Mouse (Mus musculus) spleen, postnatal 10 days (tissue): Measurements from ENCODE around the gene Sytl2.

Experiments
- DNase-seq, 2 experiments: peaks; one replicate each; pipeline ENCODE4 v3.0.0; 2021 to 2022; ENCODE audit warnings: low spot score in 2 of 2

The Sytl2 gene

DNA sequence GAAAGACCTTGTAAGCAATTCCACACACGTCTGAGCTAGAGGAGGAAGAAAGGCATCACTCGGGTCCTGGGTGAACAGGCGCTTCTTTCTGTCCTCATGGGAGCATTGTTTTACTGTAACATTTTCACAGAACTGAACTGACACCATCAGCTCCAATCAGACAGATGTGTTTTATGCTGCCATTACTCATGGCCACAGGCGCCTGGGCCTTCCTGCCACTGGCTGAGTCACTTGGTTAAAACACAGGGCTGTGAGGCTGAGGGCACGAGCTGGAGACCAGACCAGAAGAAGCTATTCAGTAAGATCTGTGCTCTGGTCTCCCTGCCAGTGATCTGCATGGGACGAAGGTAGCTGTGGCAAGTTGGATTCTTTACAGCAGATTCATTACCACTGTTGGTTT, 6.0 kb downstream of the Sytl2 start:
- DNase-seq: no peak

DNA sequence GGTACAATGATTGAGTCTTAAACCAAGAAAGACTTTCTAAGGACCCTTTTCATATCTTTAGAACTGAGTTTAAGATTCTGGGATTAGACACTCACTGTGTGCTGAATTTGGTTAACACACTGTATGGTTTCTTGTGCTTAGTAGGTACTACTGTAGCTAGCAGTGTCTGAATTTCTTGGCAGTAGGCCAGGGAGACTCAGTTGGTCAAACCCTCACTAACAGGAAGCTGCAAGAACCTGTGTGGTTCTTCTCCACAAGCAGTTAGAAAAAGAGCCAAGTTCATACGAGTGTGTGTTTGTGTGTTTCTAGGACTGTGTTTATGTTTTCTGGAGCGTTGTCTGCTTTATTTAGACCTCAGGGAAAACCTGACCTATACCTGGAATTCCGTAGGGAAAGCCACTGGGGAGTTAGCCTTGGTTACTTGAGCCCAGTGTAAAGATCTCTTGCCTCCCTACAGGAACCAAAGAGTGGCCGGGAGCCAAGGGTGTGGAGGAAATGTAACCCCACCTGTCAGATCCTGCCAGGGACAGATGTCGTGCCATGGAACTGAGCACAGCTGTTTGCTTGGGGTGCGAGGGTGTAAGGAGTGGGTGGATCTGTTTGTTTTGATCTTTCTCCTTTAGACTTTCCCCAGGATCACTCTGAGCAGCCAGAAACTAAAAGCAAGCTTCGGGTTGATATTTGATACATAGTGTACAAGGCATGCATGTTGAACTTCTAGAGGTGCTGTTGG, 10.3 kb downstream of the Sytl2 start:
- DNase-seq: no peak

DNA sequence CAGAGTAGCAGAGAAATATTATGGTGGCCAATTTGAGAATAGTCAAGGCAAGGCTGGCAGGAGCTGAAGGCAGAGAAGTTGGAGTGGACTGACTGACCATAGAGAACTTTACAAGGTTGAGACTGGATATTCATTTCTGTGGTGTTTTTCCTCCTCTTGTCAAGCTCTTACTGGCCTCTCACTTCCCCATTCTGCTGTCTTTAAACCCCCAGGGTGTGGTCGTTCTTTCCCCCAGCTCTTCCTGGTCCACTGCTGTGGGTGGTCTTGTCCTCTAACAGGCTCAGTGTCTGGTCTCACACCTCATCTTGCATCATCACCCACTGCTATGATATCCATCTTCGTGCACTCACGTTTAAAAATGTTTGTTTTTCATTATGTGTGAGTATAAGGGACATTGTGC, 11.4 kb downstream of the Sytl2 start:
- DNase-seq: no peak

DNA sequence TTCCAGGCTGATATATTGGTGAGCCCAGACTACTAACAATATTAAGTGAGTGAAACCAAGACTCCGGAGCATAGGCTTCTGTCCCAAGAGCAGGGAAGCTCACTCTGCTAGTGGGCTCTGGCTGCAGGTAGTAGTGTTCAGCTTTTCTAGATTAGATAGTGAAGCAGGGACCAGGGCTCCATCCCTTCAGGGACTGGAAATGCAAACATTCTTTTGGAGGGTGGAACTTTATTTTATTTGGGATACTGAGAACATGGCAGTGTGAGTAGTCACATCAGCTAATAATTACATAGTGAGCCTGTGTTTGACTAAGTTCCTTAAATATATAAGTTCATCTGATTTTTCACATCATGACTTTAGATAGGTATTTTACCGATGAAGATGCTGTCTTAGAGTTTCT, 14.8 kb downstream of the Sytl2 start:
- DNase-seq: no peak

DNA sequence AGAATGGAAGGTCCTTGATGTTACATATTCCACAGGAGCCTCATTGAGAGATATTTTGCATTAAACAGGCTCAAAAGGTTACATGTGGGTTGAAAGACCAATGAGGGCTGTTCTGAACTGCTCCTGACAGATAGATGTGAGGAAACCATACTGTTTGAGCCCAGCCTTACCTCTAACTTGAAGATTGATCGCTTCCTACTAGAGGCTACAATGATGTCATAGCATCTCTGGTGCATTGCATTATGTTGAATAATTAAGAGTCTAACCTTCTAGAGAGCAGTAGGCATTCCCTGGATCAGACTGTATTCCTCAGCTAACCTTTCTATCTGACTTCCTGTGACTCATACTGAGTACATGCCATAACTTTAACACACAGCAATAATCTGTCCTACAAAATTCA, 17.4 kb downstream of the Sytl2 start:
- no peak for DNase-seq

DNA sequence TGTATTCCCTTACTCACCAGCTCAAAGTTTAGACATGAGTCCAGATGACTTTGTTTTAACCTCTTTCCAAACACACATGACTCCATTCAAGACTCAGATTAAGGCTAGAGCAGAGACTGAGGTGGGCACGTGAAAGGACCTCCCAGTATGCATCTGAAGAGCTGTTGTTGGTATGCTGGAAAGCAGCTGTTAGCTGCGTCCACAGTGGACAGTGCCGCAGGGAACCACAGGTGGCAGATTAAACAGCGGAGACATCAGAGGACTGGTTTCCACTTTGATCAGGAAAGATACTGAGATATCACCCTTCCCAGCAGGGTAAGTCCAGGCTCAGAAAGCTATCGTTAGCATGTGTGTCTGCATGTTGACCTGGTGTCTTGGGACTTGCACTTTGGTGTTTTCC, 18.1 kb downstream of the Sytl2 start:
- no peak for DNase-seq

DNA sequence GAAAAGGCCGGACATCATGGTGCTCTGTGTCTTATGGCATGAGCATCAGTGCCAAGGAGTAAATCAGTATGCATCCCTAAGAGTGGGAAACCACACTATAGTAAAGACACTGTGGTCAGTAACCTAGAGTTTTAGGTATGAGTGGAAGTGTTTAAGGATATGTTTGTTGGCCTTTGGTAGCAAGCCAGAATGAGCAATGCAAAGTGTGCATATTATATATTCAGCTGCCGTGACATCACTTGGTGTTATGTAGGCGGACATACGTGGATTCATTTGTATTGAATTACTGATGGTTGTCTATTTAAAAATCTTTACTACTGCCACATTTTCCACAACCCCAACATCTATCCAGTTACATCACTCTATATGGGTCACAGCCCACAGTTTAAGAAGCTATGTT, 23.1 kb downstream of the Sytl2 start:
- no peak for DNase-seq

DNA sequence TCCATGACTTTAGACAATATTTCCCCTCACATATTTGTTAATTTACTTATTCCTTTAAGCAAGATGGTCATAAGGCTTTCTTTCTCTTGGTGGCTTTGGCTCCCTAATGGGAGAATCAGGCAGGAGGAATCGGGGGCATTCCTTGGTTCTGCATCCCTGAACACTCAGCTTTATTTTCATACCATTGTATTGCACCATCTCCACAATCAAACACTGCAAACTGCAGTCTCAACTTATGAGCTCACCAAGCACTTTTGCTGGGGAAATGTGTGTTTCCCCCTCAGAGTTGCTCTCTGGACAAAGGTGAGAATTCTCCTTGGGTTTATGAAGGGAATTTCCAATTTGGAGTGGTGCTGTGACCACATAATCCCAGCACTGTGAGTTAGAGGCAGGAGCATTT, 28.1 kb downstream of the Sytl2 start:
- DNase-seq: no peak

DNA sequence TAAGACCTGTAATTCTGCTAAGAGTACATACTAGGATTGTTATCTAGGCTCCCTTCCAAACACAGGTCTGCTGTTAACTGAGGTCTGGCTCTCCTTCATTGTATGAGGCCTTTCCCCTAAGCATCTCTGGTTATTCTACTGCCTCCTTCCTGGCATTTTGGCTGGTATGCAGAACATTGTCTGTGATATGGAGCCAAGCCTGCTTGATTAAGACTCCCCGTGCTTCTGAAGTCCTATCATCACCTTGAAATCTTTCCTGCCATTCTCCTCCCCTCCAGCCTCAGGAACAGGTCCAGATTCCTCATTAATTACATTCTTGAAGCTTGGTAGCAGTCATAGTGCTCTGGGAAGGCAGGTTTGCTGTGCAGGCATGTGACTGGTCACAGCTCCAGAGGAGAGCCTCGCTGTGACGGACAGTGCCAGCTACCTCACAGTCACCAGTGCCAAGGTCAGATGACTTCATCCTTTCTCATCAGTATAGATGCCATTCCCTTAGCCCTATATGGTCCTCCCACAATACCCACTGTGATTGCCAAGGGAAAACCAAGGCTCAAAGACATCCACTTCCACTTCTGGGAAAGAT, 30.5 kb downstream of the Sytl2 start:
- no peak for DNase-seq

DNA sequence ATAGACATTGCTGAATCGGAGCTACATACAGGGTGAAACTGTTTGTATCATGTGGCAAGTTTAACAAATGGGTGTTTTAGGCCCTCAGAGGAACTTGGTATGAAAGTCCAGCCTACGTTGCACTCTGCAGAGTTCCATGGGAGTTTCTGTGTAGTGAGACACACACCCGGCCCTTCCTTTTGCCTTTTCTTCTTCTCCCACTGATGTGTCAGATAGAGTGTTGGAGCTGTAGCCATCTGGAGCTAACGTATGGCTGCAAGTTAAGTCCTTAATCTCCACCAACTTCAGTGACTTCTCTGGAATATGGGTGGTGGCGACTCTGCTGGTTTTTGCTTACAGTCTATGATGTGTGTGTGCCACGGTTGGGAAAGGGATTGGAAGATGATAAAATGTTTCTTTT, 32.3 kb downstream of the Sytl2 start:
- DNase-seq: no peak

DNA sequence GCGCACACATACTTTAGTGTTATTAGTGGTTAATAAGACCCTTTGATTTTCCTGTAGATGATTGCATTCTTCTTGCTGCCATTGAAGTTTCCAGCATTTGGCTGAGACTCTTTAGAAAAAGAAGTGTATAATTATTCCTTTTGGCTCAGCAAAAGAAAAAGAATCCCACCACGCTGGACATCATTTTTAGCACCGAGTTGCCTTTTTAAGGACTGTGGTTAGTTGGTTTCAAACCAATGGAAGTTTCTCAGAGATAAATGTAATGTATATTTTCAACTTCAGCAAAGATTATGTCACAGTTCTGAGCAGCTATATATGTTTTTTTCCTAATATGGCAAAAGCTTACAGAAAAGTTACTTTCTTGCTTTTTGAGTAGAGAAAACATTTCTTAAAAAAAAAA, 32.8 kb downstream of the Sytl2 start:
- no peak for DNase-seq

DNA sequence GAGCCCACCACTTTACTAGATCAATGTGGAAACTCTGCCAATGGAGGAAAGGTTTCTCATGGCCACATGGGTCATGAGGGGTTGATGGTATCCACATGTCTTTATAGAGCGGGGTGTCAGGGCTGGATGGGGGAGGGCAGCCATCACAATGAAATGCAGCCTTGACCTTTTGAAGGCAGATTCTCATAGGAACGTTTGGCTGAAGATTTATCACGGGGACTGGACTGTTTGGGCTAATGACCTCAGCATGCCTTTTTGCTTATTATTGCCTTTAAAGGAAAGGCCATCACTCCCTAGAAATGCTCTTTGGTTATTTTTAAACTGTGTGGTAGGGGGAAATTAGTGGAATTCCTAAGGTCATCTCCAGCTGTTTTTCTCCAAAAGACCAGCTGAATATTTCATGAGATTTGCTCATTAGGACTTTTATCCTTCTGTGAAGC, 33.7 kb downstream of the Sytl2 start:
- DNase-seq: no peak

DNA sequence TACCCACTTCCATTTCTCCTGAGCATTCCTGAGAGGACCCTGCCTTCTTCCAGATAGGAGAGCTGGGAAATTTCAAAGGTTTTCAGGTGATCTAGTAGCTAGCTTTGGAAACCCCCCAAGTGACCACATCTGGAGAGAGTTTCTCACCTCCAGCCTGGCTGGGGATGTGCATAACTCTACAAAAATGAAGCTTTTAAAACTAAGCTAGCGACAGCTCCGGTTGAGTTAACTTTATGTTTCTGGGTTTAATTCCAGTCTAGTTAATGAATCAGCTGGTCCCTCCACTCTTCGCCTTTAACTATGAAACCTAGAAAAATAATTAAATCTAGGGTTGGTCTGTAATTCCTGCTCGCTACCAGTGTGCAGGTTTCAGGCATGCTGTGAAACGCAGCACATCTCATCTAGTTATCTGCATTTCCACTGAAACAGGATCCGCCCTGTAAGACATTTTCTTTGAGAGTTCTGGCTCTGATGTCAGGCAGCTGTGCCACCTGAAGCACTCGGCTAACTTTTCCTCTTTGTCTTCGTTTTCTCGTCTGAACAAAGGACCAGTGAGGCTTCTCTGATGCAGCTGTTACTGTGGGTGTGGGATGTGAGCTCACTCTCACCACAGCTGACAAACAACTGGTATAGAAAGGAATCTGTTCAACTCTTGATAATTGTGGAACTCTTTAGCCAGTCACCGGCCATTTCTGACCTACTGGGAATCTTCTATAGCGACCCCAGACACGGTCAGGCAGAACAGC, 39.3 kb downstream of the Sytl2 start:
- no peak for DNase-seq

DNA sequence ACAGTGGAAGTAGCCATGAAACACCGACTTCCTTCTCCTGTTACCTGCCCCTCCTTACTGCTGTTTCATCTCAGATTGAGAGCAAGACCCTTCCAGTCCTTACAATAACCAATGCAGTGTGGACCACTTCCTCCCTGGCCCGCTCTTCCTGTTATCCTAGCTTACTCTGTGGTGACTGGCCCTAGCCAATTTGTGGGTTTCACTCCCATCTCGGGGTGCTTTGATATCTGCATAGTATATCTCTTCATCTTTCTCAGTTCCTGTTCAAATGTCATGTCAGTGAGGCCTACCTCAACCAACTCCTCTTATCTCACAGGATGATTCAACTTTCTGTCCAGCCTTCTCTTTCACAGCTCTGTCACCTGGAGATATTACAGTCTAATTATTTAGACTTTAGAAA, 42.9 kb downstream of the Sytl2 start:
- no peak for DNase-seq

DNA sequence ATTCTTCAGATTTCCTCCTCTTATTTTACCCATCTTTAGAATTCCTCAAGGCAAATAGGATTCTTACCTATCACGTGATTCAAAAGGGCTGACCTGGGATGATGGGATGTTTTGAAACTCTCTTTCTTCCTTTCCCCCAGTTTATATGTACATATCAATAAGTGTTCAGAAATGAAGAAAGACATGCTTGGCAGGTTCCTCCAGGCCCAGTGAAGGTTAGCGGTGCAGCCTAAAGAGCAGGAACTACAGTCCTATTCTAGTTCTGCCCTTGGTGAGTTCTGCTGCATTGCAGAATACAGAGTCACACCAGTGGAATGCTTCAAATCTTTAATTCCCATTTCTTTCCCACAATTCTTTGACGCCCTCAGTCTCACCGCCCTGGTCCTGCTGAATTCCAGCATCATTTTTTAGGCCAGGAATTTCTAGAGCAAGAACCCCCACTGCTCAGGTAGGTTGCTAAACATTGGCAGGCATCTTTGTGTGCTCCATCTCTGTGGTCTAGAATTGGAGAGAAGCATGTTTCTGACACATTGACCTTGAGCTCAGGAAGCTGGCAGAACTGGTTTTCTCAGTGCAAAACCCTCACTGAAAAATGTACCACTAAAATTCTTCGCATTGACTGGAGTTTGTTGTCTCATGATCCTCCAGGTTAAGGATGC, 45.9 kb downstream of the Sytl2 start:
- no peak for DNase-seq

DNA sequence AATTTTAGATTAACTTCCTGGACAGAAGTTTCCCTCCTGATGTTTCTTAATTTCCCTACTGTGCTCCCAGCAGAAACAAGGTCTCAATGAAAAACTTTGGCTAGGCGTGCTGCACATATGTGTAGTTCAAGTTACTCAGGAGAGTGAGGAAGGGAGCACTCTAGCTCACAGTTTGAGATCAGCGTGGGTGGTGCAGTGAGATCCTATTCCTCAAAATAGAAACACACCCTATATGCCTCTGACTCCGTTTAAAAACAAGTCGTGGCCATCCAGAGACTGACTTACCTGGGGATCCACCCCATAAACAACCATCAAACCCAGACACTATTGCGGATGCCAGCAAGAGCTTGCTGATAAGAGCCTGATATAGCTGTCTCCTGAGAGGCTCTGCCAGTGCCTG, 47.0 kb downstream of the Sytl2 start:
- no peak for DNase-seq

DNA sequence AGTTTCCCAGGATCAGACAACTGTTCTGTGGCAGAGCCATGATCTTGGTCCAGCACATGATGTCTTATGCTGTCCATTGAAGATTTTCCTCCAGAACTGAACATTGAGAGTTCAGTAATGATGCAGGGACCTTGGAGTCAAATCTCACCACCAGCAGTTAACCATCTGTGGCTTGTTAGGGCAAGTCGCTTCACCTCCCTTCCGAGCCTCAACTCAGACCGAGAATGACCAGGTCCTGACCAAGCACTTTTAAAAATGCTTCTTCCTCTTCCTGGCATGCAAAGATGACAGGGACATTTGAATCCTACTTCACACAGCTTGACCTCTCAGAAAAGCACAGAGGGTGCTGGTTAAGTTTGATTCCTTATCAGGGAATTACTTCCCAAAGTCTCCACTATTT, 50.1 kb downstream of the Sytl2 start:
- no peak for DNase-seq

DNA sequence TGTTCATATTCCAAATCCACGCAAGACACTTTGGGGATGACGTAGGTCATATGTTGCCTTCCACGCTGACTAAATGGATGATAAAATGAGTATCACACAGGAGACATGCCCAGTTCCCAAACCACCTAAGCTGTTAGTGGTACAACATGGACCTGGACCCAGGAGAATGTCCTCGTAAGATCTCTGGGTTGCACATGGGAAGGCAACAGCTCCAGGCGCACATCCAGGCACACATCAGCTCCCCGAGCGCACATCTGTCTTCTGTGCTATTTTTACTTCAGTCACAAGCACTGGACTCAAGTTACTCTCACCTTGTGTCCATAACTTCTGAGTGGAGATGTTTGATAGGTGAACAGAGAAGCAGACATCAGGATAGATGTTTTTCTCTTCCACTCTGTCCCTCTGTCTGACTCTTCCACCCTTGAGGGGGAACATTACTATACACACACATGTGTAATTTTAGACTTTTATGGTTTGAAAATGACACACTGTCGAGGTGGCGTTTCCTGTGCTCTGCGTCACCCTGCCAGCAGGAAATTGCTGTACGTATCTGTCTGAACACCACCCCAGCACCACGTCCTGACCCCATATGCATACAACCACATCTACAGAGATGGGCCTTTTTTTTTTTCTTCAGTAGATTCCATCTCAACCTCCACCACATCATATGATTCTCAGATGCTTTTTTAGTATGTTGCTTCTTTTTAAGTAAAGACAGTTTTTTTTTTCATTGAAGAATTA, 51.6 kb downstream of the Sytl2 start:
- peak in 1 of 2 experiments; percentile 22 for DNase-seq

DNA sequence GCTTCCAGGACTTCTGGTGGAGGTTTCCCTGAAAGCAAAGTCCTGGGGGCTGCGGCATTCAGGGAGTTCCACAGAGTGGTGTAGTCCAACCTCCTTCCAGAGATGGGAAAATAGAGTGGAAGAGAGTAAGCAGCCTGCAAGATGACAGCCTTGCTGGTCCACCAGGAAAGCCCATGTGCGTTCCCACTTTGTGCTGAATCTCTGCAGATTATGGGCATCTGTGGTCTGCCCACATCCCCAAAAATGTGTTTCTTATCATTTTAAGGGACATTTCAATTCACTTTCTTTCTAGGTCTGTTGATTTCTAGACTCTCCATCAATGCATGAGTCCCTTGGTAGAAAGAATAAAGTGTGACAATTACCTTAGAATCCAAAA, 52.2 kb downstream of the Sytl2 start:
- no peak for DNase-seq

DNA sequence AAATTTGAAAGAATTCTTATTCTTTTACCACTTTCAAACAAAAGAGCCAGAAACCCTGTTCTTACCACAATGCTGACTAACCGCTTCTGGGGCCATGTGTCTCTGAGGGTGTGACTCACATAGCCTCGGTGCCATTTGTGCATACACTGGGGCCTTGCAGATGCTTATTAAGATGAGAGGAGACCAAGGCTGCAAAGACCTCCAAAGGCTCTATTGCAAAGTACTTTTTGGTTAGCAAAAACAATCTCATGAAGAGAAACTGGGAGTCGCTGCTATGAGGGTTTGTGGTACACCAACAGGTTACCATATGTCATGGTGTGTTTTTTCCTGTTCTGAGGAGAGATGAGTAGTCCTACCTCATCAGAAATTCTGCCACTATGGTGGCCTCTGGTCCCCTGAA, 53.4 kb downstream of the Sytl2 start:
- no peak for DNase-seq

DNA sequence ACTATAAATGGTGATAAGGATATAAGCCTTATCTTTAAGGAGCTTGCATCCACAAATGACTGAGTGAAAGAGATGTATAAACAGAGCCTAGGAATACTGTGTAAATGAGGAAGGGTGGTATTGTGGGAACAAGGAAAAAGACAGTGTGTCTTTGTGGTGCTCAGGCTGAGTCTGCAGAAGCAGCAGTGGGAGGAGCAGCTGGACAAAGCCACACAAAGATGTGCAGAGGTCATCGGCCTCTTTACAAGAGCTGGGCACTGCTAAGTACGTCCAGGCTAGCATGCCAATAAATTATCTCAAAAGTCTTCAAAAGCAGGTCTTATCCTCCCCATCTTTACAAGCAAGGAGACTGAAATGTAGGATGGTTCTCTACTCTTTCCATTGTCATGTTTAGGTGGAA, 53.9 kb downstream of the Sytl2 start:
- DNase-seq: no peak

DNA sequence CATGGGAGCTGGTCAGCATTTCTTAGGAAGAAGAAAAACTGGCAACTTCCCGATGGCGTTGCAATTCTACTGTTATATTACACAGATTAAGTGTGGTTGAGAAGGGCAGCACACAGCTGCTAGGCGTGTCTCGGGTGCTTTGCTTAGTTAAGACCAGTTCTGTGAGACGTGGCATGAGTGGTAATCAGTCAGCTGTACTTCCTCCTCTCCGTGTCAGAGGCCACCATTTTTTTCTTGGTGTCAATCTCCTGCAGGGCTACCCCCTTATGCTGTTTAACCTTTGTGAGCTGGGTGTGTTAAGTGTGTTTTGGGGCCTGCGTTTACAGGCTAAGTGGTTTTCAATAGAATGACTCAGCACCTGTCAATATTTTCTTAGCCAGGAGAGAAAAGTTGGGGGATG, 60.7 kb downstream of the Sytl2 start:
- DNase-seq: no peak
